Mouse (Mus musculus) lung, adult 2 months (tissue): Measurements from ENCODE around the gene Olfr1294.

Source experiments
- CTCF ChIP-seq: fragments of 200-500 bp; IDR thresholded peaks from 2 replicates; pipeline ENCODE4 v1.5.1; 2011; ENCODE audit warnings: mild to moderate bottlenecking, low read length, control low read depth; ENCODE audit not compliant: insufficient read depth
- POLR2A ChIP-seq: fragments of 200-500 bp; IDR thresholded peaks from 2 replicates; pipeline ENCODE4 v1.6.1; 2011; ENCODE audit warnings: low read depth, mild to moderate bottlenecking, control low read depth, low read length, borderline replicate concordance; ENCODE audit errors: extremely low read depth

DNA sequence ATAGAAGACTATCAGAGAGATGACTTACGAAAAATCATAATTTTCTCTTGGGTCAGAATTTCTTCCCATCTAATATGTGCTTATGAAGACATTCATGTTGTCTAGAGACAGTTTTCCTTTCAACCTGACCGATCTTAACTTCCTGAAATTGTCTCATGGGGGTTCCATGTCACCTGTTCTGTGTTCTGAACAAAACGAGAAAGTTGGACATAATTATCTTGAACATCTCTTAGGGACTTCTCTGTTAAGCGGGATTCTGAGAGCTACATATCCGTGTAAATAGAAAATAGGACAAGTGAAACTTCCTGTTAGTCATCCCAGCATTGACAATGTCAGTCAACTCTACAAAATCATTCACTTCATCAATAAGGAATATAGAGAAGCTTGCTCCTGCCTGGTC is 46.4 kb downstream of the Olfr1294 start, which contains the start of gene Olfr1290:
- TF ChIP-seq CTCF (no peak), POLR2A (no peak)
